Mouse (Mus musculus) spleen, adult 2 months (tissue): ENCODE results near the gene Fbxo46.

Experiments
- CTCF ChIP-seq: fragments of 200-500 bp; IDR thresholded peaks from 2 replicates; pipeline ENCODE4 v1.5.1; 2011; ENCODE audit warnings: mild to moderate bottlenecking, inconsistent platforms; ENCODE audit not compliant: insufficient read depth, insufficient read length, insufficient replicate concordance; ENCODE audit errors: extremely low read depth
- POLR2A ChIP-seq: fragments of 200-500 bp; IDR thresholded peaks from 2 replicates; pipeline ENCODE4 v1.6.1; 2011; ENCODE audit warnings: low read depth, low read length, inconsistent platforms

GRCm38 (mm10) chr7:19094826-19095750 lies 24.6 kb upstream of the Fbxo46 start:
- no peak for TF ChIP-seq POLR2A
- no peak for TF ChIP-seq CTCF
